Mouse (Mus musculus) G1E (cell line): ENCODE data around the gene Nell2. TPM values are rescaled to one million over a fixed set of nuclear protein-coding genes. Genes with fewer than 3 reads are reported as not detected.

ENCODE experiments used
- ATAC-seq: 2 replicates; pipeline ENCODE4 v1.8.0; 2016; ENCODE audit warnings: mild to moderate bottlenecking; ENCODE audit not compliant: insufficient number of reproducible peaks, poor library complexity, low FRiP score, severe bottlenecking; ENCODE audit errors: extremely low read depth
- DNase-seq: peaks from one replicate; pipeline ENCODE4 v3.0.0; 2012; ENCODE audit warnings: low spot score
- H3K27me3 ChIP-seq: 2 replicates; pipeline ENCODE4 v1.6.1; 2012; ENCODE audit warnings: mild to moderate bottlenecking, low read length, inconsistent platforms; ENCODE audit not compliant: insufficient read depth
- H3K36me3 ChIP-seq: replicated peaks from 2 replicates; pipeline ENCODE3; 2012; ENCODE audit warnings: mild to moderate bottlenecking, inconsistent platforms
- H3K4me1 ChIP-seq: 2 replicates; pipeline ENCODE4 v1.6.1; 2012; ENCODE audit warnings: low read depth, low read length, inconsistent platforms, mixed read lengths; ENCODE audit not compliant: insufficient read depth
- H3K4me3 ChIP-seq: 2 replicates; pipeline ENCODE4 v1.5.1; 2012; ENCODE audit warnings: low read depth, mild to moderate bottlenecking, inconsistent platforms, low read length, moderate library complexity, mixed read lengths
- H3K9me3 ChIP-seq: replicated peaks from 2 replicates; pipeline ENCODE4 v1.6.1; 2012; ENCODE audit warnings: inconsistent platforms
- CTCF ChIP-seq: IDR thresholded peaks from 2 replicates; pipeline ENCODE4 v1.5.1; 2012; ENCODE audit warnings: low read depth, low read length, inconsistent platforms, mixed read lengths
- GATA1 ChIP-seq: IDR thresholded peaks from 2 replicates; pipeline ENCODE4 v1.6.1; 2012; ENCODE audit warnings: borderline replicate concordance, low read length, inconsistent platforms, mixed read lengths
- GATA2 ChIP-seq: IDR thresholded peaks from 2 replicates; pipeline ENCODE4 v1.6.1; 2012; ENCODE audit warnings: low read depth, low read length, inconsistent platforms, borderline replicate concordance
- POLR2AphosphoS5 ChIP-seq: IDR thresholded peaks from 2 replicates; pipeline ENCODE4 v1.6.1; 2012; ENCODE audit warnings: low read depth, low read length, inconsistent platforms; ENCODE audit not compliant: insufficient replicate concordance
- TAL1 ChIP-seq: conservative IDR thresholded peaks from 2 replicates; pipeline ENCODE4 v1.6.1; 2012; ENCODE audit warnings: low read depth, low read length, inconsistent platforms, mixed read lengths
- polyA plus RNA-seq: library from polyadenylated mRNA; stranded (reverse); fragments of >175 nt; gene quantifications from 2 replicates; pipeline ENCODE4 v1.2.3, GENCODE M21; 2012
- total RNA-seq, 2 experiments: library from RNA; stranded (forward) in 1 of 2; stranded (reverse) in 1 of 2; fragments of 200-1000 nt in 1 of 2; fragments of >200 nt in 1 of 2; fragmentation: Nextera tagmentation in 1 of 2; gene quantifications; 2 replicates each; pipeline ENCODE4 v1.2.3; 2014 to 2017

Gene Nell2
- total RNA-seq (2014; fragmentation: Nextera tagmentation), result not detected in 2 replicates
- 0.05 TPM in 1 of 2 replicates, not detected in the other for total RNA-seq (2017)
- polyA plus RNA-seq, result not detected in 2 replicates

GRCm38 (mm10) chr15:95527948-95528861 is at the start of gene Nell2:
Nell2 (minus strand) TSS chr15:95528559.
- ATAC-seq (no peak), DNase-seq (no peak)
- Histone ChIP-seq H3K9me3 (peaks cover 31% of the 10 kb centered on the region), H3K36me3 (no peaks in the 10 kb centered on the region), H3K4me1 (no peaks in the 10 kb centered on the region), H3K27me3 (no peaks in the 10 kb centered on the region), H3K4me3 (no peak within 1 kb of the TSS; the same call in 1 of the 2 replicates)
- TF ChIP-seq CTCF (no peak), TAL1 (no peak), GATA1 (no peak), GATA2 (no peak), POLR2AphosphoS5 (no peak)

GRCm38 (mm10) chr15:95574661-95575060 is 46.3 kb upstream of the Nell2 start:
- no peak for TF ChIP-seq GATA1
- peak; percentile 74 for TF ChIP-seq CTCF
- Histone ChIP-seq H3K36me3 (no peaks in the 10 kb centered on the region), H3K27me3 (peaks cover 11% of the 10 kb centered on the region; the same call in 1 of the 2 replicates), H3K4me3 (no peak overlapping the region), H3K9me3 (no peaks in the 10 kb centered on the region), H3K4me1 (peaks cover 5% of the 10 kb centered on the region; the same call in 1 of the 2 replicates)
- ATAC-seq (peak; percentile 70; the same call in 1 of the 2 replicates), DNase-seq (peak; percentile 17)

GRCm38 (mm10) chr15:95569606-95570005 is 41.2 kb upstream of the Nell2 start:
- no peaks in the 10 kb centered on the region for H3K9me3 ChIP-seq
- no peak for TF ChIP-seq GATA2
- no peak for TF ChIP-seq POLR2AphosphoS5
- no peak for TF ChIP-seq CTCF
- no peak for ATAC-seq
- no peaks in the 10 kb centered on the region for H3K4me1 ChIP-seq
- no peak for DNase-seq
- H3K4me3 ChIP-seq, result no peak overlapping the region
- no peaks in the 10 kb centered on the region for H3K36me3 ChIP-seq
- H3K27me3 ChIP-seq, result no peaks in the 10 kb centered on the region

GRCm38 (mm10) chr15:95565160-95565559 is 36.8 kb upstream of the Nell2 start:
- no peaks in the 10 kb centered on the region for H3K27me3 ChIP-seq
- no peaks in the 10 kb centered on the region for H3K4me1 ChIP-seq
- H3K36me3 ChIP-seq, result no peaks in the 10 kb centered on the region
- ATAC-seq (no peak), DNase-seq (no peak)
- TF ChIP-seq CTCF (no peak), GATA2 (no peak), GATA1 (no peak), TAL1 (no peak), POLR2AphosphoS5 (no peak)
- H3K9me3 ChIP-seq, result no peaks in the 10 kb centered on the region
- H3K4me3 ChIP-seq, result no peak overlapping the region

GRCm38 (mm10) chr15:95561303-95561702 is 32.9 kb upstream of the Nell2 start:
- no peaks in the 10 kb centered on the region for H3K4me1 ChIP-seq
- H3K36me3 ChIP-seq, result no peaks in the 10 kb centered on the region
- DNase-seq (no peak), ATAC-seq (no peak)
- no peaks in the 10 kb centered on the region for H3K27me3 ChIP-seq
- no peaks in the 10 kb centered on the region for H3K9me3 ChIP-seq
- TF ChIP-seq CTCF (no peak), POLR2AphosphoS5 (no peak), TAL1 (no peak), GATA1 (no peak), GATA2 (no peak)
- no peak overlapping the region for H3K4me3 ChIP-seq

GRCm38 (mm10) chr15:95550011-95550410 is 21.7 kb upstream of the Nell2 start:
- ATAC-seq (no peak), DNase-seq (no peak)

More at GRCm38 (mm10) chr15:95550011-95550410, 21.7 kb upstream of the Nell2 start:
- Histone ChIP-seq H3K4me1 (no peaks in the 10 kb centered on the region), H3K4me3 (no peak overlapping the region), H3K36me3 (no peaks in the 10 kb centered on the region), H3K9me3 (no peaks in the 10 kb centered on the region), H3K27me3 (no peaks in the 10 kb centered on the region)
- no peak for TF ChIP-seq TAL1
- no peak for TF ChIP-seq GATA1
- TF ChIP-seq GATA2, result no peak
- no peak for TF ChIP-seq POLR2AphosphoS5
- no peak for TF ChIP-seq CTCF
